Mouse (Mus musculus) gastrocnemius, adult 18-20 months (tissue): ENCODE results near the gene Selp. TPM values are rescaled to one million over a fixed set of nuclear protein-coding genes. Genes with fewer than 3 reads are reported as not detected.

Source experiments
- DNase-seq: peaks from one replicate; pipeline ENCODE4 v3.0.0; 2021; ENCODE audit warnings: low spot score
- total RNA-seq, 2 experiments: library from RNA; stranded (reverse); gene quantifications; 2 replicates each; pipeline ENCODE4 v1.2.3; 2021

Gene Selp
- total RNA-seq, 2 experiments from 2014 or later = 0.27 to 0.62 TPM

- no peak for DNase-seq
Observed at GRCm38 (mm10) chr1:164119892-164120776, 5.1 kb downstream of the Selp start.

- DNase-seq = no peak
Observed at GRCm38 (mm10) chr1:164120777-164121158, 5.7 kb downstream of the Selp start.

GRCm38 (mm10) chr1:164123836-164124235 is 8.8 kb downstream of the Selp start:
- no peak for DNase-seq

GRCm38 (mm10) chr1:164130013-164130412 is 14.9 kb downstream of the Selp start:
- DNase-seq = no peak

- no peak for DNase-seq
Observed at GRCm38 (mm10) chr1:164132609-164133008, 17.5 kb downstream of the Selp start.

DNA sequence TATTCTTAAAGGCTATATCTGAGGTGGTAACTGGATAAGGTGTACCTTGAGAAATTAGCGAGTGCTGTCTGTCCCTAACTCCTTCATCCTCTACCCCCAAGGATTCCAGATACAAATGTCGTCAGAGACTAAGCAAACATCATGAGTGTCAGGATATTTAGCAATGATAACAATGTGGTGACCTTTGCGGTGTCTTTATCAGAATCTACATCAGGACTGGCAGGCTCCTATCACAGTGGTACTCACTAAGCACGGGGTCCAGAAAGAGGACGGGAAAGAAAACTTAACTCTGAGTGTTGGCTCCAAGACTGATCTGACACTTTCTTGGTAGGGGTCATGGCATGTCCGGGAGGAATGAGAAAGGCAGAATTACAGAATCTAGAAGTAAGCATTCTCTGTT is 19.0 kb downstream of the Selp start:
- no peak for DNase-seq

DNA sequence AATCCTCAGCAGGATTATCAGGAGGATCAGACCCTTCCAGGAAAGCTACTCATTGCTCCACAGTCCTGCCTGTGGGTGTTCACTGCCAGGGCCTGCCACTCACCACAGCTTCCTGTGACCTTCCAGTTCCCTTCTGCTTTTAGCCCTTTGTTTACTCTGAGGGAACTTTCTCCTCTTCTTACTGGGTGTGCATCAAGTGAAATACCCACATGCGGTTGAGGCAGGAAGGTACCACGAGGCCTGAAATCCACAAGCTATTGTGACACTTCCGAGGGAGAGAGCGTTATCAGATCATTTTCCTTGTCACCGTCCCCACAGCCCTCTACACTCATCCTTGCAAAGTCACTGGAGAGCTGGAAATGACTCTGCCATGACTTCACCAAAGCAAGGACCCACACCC is 20.3 kb downstream of the Selp start:
- no peak for DNase-seq

GRCm38 (mm10) chr1:164135960-164136359 is 20.9 kb downstream of the Selp start:
- DNase-seq = no peak

DNA sequence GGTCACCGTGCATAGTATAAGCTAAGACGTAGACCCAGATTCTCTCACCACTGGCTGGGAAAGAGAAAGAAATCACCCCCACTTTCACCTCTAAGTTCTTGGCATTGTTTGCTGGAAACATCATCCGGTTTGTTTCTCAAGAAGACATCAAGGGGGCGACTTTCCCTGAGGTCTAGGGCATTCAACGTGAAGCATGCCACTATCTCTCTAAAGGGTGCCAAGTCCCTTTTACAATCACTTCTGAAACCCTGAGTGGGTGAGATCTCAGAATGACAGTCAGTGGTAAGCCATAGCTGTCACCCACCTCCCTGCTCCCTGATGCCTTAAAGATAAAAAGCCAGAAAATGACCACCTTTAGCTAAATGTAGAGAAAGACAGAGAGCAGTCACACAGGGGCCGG is 21.6 kb downstream of the Selp start:
- no peak for DNase-seq

DNA sequence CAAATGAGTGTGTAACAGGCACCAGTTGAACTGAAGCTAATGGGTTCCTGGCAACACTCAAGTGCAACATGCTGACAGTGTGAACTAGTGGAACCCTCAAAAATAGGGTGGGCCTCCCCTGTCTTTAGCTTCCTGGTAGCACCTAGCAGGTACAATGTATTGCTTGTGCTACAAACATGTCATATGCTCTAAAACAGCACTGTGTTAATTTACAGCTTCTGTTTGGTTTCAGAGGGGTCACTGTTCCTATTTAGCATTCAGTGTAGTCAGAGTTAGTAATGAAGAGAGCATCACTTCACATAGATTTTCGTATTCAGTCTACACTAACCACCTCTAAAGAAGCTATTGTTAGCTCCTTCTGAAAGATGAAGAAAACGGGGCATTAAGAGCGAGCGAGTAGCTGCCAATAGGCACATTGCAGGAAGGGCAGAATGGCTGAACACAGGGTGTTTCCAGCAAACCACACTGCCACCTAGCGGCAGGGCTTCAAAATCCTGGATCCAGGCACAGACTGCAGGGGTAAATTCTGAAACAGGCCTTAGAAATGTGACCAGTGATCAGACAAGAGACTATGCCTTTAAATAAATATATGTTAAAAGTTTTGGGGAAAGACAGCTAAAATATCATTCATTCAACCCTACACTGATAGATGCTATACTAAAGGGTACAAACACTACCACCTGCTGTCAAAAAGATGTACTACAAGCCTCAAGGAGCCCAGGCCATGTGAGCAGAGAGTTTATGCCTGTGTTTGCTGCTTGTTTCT is 23.5 kb downstream of the Selp start:
- peak; percentile 58 for DNase-seq

DNA sequence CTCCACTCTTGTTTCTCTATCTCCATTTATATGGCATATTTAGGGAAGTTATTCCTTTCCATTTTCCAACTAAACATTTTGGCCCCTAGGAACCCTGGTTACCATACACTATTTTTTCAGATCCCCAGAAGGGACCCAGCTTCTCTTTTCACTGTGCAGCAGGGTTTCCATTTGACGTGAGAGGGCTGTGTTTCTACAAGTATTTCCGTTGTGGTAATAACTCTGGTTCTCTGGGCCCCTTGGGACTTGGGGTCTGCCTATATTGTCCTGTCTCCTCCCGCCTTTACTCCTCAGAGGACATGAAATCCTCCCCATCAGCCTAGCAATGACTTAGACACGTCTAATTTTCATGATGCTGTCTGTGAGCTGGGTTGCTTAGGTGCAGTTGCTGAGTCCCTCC is 24.4 kb downstream of the Selp start:
- no peak for DNase-seq

GRCm38 (mm10) chr1:164149083-164149482 is 34.0 kb downstream of the Selp start:
- no peak for DNase-seq

DNA sequence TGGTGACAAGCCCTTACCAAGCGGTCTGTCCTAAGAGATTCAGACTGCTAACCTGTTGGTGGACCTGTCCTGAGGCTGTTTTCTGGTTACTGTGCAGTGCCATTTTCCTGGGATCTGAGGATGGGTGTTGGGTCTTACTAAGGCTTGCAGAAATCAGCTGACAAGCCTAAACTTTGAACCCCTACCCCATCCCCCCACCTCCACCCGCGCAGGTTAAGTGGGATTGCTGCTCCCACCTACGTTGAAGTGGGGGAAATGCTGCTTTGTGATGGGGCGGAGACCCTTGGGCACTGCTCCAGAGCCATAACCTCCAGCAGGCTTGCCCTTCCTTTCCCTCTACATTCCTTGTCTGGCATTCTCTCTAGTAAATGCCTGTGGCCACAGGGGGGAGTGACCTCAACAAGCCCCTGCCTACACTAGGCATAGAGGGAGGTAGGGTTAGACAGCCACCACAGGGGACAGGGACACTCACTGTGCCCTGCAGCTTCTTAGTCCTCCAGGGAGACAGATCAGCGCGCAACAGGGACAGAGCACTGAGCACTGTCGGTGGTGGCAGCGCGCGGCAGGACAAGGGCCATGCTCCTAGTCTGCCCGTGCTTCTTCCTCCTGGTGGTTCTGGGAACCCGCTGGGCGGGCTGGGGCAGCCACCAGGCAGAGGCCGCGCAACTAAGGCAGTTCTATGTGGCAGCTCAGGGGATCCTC is 36.5 kb downstream of the Selp start, which contains the start of gene F5:
Gene F5 (plus strand): TSS at position 452 of the 702 bp plus-strand sequence.
- no peak for DNase-seq

- DNase-seq = no peak
Observed at GRCm38 (mm10) chr1:164152836-164153235, 37.8 kb downstream of the Selp start.

GRCm38 (mm10) chr1:164154983-164155382 is 39.9 kb downstream of the Selp start:
- DNase-seq = no peak

GRCm38 (mm10) chr1:164158571-164158970 is 43.5 kb downstream of the Selp start:
- peak; percentile 6 for DNase-seq

DNA sequence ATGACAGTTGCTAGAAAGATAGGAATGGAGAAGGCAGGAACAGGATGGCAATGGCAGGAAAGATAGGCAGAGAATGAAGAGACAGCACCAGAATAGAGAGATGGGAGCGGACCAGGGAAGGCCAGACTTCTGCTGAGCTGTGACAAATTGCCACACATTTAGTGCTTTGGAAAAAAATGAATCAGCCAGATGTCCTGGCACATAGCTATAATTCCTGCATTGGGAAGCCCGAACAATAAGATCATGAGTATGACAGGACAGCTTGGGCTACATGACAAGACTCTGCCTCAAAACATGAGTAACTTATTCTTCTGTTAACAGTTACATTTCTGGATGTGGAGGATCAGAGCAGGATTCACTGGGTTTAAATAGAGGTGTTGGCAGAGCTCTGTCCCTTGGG is 44.7 kb downstream of the Selp start:
- peak; percentile 28 for DNase-seq

DNA sequence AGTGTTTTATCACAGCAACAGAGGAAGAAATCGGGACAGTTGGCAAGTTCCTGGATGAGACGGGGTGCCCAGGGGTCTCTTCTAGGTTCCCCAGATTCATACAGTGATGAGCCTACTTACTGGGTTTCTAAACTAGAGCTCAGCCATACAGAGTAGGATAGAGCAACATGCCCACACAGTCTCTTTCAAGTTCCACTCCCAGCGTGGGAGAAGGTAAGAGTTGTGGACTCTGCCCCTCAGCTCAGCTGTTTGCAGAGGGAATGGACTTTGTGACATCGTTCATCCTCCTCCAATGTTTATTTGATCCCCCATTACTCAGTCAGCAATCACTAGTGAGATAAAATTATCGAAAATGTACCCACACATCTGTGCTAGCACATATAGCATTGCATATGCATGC is 47.7 kb downstream of the Selp start:
- no peak for DNase-seq

- no peak for DNase-seq
Observed at GRCm38 (mm10) chr1:164168818-164169217, 53.8 kb downstream of the Selp start.

DNA sequence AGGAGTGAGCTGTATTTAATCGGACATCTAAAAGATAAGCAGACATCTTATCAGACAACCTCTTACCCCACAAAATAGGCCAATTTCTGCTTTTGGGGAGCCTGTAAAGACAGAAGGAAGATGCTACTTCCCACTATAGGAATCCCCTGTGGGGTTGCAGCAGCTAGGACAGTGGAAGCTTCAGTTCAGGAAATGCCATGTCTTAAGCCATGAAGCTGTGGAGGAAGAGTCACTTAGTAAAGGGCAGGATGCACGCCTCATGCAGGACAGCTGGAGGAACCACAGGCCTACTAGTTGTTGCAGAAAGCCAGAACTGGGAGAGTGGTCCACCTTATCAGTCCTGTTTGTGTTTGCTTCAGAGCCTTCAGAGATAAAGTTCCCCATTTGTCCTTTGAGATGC is 55.4 kb downstream of the Selp start:
- no peak for DNase-seq

DNA sequence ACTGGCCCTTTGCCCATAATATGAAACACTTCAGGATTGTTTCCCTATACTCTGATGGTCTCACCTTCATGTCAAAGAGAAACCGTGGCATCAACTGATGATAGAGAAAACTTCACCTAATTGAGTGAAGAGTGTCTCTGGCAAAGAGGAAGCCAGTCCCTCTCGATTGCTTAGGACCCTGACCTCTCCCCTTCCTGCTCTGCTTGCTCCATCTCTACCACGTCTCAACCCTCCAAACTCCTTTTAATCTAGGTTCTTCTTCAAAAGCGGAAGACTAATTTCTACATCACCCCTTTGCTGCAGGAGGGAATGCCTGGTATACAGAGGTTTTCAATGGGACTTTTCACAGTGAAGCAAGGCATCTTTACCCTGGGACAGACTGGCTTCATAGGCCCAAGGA is 58.1 kb downstream of the Selp start:
- DNase-seq = no peak

- DNase-seq = no peak
Observed at GRCm38 (mm10) chr1:164176856-164177255, 61.8 kb downstream of the Selp start.
